Mouse (Mus musculus) ES-E14 (cell line): ENCODE data around the gene Gstm4. TPM values are rescaled to one million over a fixed set of nuclear protein-coding genes. Genes with fewer than 3 reads are reported as not detected.

Experiments
- DNase-seq: peaks from one replicate; pipeline ENCODE4 v3.0.0-alpha.2; 2013; ENCODE audit warnings: low read depth, low spot score
- H3K27ac ChIP-seq: 2 replicates; pipeline ENCODE4 v1.5.1; 2012; ENCODE audit warnings: low read depth, mild to moderate bottlenecking, low read length, moderate library complexity, mixed read lengths; ENCODE audit not compliant: poor library complexity, insufficient read depth, severe bottlenecking
- H3K36me3 ChIP-seq: 2 replicates; pipeline ENCODE4 v1.6.1; 2012; ENCODE audit warnings: mild to moderate bottlenecking, low read length, moderate library complexity, mixed read lengths; ENCODE audit not compliant: control insufficient read depth, poor library complexity, insufficient read depth, severe bottlenecking
- H3K4me1 ChIP-seq, 2 experiments: fragments of 150-350 bp in 1 of 2; sonication (generic) in 1 of 2; 2 replicates each; pipeline ENCODE4 v1.6.1; 2012; ENCODE audit warnings: low read length in 2 of 2, mild to moderate bottlenecking in 1 of 2, mixed read lengths in 1 of 2; ENCODE audit not compliant: control insufficient read depth in 2 of 2, insufficient read depth in 2 of 2, poor library complexity in 1 of 2
- H3K4me3 ChIP-seq, 2 experiments: fragments of 150-350 bp in 1 of 2; sonication (generic) in 1 of 2; 2 replicates each; pipeline ENCODE4 v1.5.1; 2012; ENCODE audit warnings: low read length in 2 of 2, low read depth in 1 of 2, mild to moderate bottlenecking in 1 of 2, mixed read lengths in 1 of 2; ENCODE audit not compliant: insufficient read depth in 1 of 2, poor library complexity in 1 of 2, severe bottlenecking in 1 of 2
- H3K9ac ChIP-seq: 2 replicates; pipeline ENCODE4 v1.6.1; 2012; ENCODE audit warnings: low read depth, mild to moderate bottlenecking, low read length, mixed read lengths; ENCODE audit not compliant: poor library complexity, insufficient read depth, severe bottlenecking
- H3K9me3 ChIP-seq: fragments of 150-350 bp; sonication (generic); 2 replicates; pipeline ENCODE4 v1.6.1; 2012; ENCODE audit warnings: low read depth, mild to moderate bottlenecking, low read length; ENCODE audit not compliant: control insufficient read depth, insufficient read depth
- CHD2 ChIP-seq: IDR thresholded peaks from 2 replicates; pipeline ENCODE4 v1.6.1; 2014; ENCODE audit warnings: mild to moderate bottlenecking, low read depth, low read length, inconsistent platforms
- HCFC1 ChIP-seq: IDR thresholded peaks from 2 replicates; pipeline ENCODE4 v1.6.1; 2012; ENCODE audit warnings: low read length, inconsistent platforms, borderline replicate concordance; ENCODE audit not compliant: insufficient read depth
- MAFK ChIP-seq: IDR thresholded peaks from 2 replicates; pipeline ENCODE4 v1.6.1; 2014; ENCODE audit warnings: mild to moderate bottlenecking, low read depth, low read length, inconsistent platforms; ENCODE audit not compliant: insufficient read depth
- ZC3H11A ChIP-seq: IDR thresholded peaks from 2 replicates; pipeline ENCODE4 v1.6.1; 2012; ENCODE audit warnings: low read depth, mild to moderate bottlenecking, inconsistent platforms, low read length, borderline replicate concordance
- ZNF384 ChIP-seq: IDR thresholded peaks from 2 replicates; pipeline ENCODE4 v1.6.1; 2012; ENCODE audit warnings: low read depth, low read length, inconsistent platforms
- in situ Hi-C, 2 experiments: fragments of 600-800 bp; cut with MboI; formaldehyde crosslinking; loops; one replicate each; pipeline ENCODE4 v1.15.1; 2025; ENCODE audit warnings: low sequenced_read_pairs in 2 of 2, inconsistent platforms in 1 of 2; ENCODE audit not compliant: unreplicated experiment in 2 of 2
- total RNA-seq: library from RNA; depleted of rRNA; stranded (reverse); fragments of 300-350 nt; gene quantifications from 2 replicates; pipeline ENCODE4 v1.2.3, GENCODE M21; 2012

Gene Gstm4
- total RNA-seq, 1 experiment: 4.3 TPM

- no peak overlapping the region for H3K4me3 ChIP-seq
- no peak for DNase-seq
- no peak overlapping the region for H3K27ac ChIP-seq
- H3K9me3 ChIP-seq: no peaks in the 10 kb centered on the region
- no peaks in the 10 kb centered on the region; the same call in 1 of the 2 replicates for H3K36me3 ChIP-seq
- TF ChIP-seq ZNF384 (no peak), CHD2 (no peak), MAFK (no peak), HCFC1 (no peak), ZC3H11A (no peak)
- H3K4me1 ChIP-seq: peaks cover 0 to 5% of the 10 kb centered on the region in 2 experiments; a peak in 1 of 4 replicates
- no peak overlapping the region for H3K9ac ChIP-seq
- in situ Hi-C loops: no loop called here
Measured at GRCm38 (mm10) chr3:108067370-108067934, 22.8 kb upstream of the Gstm4 start.

- H3K27ac ChIP-seq: no peak overlapping the region
- in situ Hi-C loops: no loop called here
- H3K4me1 ChIP-seq: peaks cover 0 to 6% of the 10 kb centered on the region in 2 experiments; a peak in 1 of 4 replicates
Measured at GRCm38 (mm10) chr3:108065551-108065950, 20.9 kb upstream of the Gstm4 start.

DNA sequence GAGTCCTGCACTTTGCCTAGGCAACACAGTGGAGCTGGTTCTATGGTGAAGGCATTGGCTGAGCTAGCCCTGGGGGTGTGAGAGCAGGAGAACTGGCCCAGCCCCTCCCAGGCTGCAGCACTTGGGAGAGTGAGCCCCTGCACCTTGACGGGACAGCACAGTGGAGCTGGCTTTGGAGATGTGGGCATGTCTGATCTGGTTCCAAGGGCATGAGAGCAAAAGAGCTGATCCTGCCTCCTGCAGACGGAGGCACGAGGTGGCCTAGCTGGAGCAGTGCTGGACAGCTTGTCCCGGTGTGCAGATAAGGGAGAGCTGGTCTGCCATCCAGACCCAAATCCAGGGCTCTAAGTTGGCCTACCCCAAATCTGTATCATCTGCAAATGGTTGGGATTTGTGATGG lies 20.0 kb upstream of the Gstm4 start:
- Histone ChIP-seq H3K27ac (no peak overlapping the region), H3K9me3 (no peaks in the 10 kb centered on the region), H3K4me3 (no peak overlapping the region), H3K9ac (no peak overlapping the region), H3K4me1 (peaks cover 0 to 5% of the 10 kb centered on the region in 2 experiments; a peak in 1 of 4 replicates), H3K36me3 (no peaks in the 10 kb centered on the region)
- in situ Hi-C loops: no loop called here
- TF ChIP-seq ZNF384 (no peak), MAFK (no peak), CHD2 (no peak), HCFC1 (no peak), ZC3H11A (no peak)
- DNase-seq: no peak

More at GRCm38 (mm10) chr3:108065551-108065950, 20.9 kb upstream of the Gstm4 start:
- Histone ChIP-seq H3K36me3 (no peaks in the 10 kb centered on the region), H3K9me3 (no peaks in the 10 kb centered on the region), H3K9ac (no peak overlapping the region), H3K4me3 (no peak overlapping the region)
- no peak for DNase-seq
- no peak for TF ChIP-seq MAFK
- no peak for TF ChIP-seq HCFC1
- no peak for TF ChIP-seq ZC3H11A

DNA sequence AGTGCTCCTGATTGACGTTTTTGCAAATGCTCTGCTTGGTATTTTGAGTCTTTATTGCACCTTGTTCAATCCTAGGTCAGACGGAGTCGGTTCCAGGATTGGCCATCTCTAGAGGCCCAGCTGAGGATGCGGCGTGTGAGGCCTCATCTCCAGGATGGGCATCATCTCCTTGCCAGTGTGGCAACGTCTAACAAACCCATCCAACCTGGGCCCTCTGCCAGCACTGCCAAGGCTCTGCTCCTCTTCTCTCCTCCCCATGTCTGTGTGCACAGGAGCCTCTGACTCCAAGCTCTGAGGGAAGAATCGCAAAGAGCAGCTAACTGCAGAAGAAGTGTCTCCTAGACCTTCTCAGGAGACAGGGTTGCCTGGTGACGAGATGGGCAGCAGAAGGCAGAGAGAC lies 18.0 kb upstream of the Gstm4 start:
- H3K4me3 ChIP-seq: no peak overlapping the region
- in situ Hi-C loops: no loop called here
- H3K9ac ChIP-seq: no peak overlapping the region
- no peak overlapping the region for H3K27ac ChIP-seq
- no peaks in the 10 kb centered on the region for H3K9me3 ChIP-seq
- peaks cover 0 to 2% of the 10 kb centered on the region in 2 experiments; a peak in 1 of 4 replicates for H3K4me1 ChIP-seq
- no peaks in the 10 kb centered on the region for H3K36me3 ChIP-seq
- DNase-seq: no peak
- TF ChIP-seq MAFK (no peak), ZC3H11A (no peak), CHD2 (no peak), HCFC1 (no peak), ZNF384 (no peak)
